ENCODE assay signal across 8 mouse cellular contexts in the genomic region with DNA sequence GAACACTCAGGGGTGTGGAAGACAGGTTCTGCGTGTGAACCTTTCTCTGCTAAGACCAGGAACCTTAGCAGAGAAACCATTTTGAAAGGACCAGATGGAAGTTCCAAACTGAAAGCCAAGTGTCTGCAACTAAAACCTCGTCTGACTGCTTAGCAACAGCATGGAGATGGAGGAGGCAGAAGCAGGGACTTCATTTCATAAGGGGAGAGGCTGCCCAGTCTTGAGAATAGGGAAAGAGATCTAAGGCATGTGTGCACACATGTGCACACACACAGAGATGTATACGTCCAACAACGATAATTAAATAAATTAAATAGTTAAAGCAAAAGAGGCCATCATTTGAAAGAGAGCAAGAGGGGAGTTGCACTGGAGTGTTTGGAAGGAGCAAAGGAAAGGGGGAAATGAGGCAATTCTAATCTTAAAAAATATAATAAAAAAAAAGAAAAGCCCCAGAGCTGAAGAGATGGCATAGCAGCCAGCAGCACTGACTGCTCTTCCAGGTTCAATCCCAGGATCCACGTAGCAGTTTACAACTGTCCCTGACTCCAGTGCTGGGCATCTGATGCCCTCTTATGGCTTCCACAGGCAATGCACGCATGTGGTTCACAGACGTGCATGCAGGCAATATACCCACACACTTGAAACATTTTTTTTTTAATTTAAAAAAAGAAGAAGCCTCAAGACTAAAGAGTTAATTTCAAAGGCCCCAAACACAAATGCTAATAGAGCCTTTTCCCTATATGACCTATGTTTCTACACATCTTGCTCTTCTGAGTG. TPM values are rescaled to one million over a fixed set of nuclear protein-coding genes. Genes with fewer than 3 reads are reported as not detected.
DNase-seq lines count a peak whose midpoint lies in the region; ATAC-seq and TF ChIP-seq lines count a peak whose summit lies in the region.

No protein-coding gene starts in this region.

- H3K4me3 ChIP-seq in ES-Bruce4 (ENCODE audit: low read depth, low read length): no peak overlapping the region
- H3K4me3 ChIP-seq in liver, postnatal 0 days (ENCODE audit: low read depth, low read length): no peak overlapping the region

- H3K9me3 ChIP-seq in ES-Bruce4 (replicated peaks; ENCODE audit: control insufficient read depth, insufficient read depth, low read length, poor library complexity, severe bottlenecking): no peaks in the 10 kb centered on the region
- H3K9me3 ChIP-seq in liver, postnatal 0 days (ENCODE audit: low read length): no peaks in the 10 kb centered on the region

- peak; percentile 34 to 40 for DNase-seq in adrenal gland, adult 18-20 months (ENCODE audit: low spot score in 2 of 2)
- DNase-seq in embryo, embryonic 11.5 days (ENCODE audit: low read depth, low spot score): peak; percentile 31
- DNase-seq in heart, postnatal 10 days: peak; percentile 65 to 74
- peak; percentile 69 to 70 for DNase-seq in kidney, postnatal 25 days
- peak; percentile 63 for DNase-seq in liver, postnatal 0 days
- peak; percentile 37 for DNase-seq in retina, adult 2 months (ENCODE audit: low read depth, low spot score)
- no peak for DNase-seq in spleen, adult 12 weeks (ENCODE audit: low spot score)

- no peak overlapping the region for H3K9ac ChIP-seq in ES-Bruce4 (ENCODE audit: low read depth, poor library complexity, severe bottlenecking)
- no peak overlapping the region for H3K9ac ChIP-seq in liver, postnatal 0 days (replicated peaks)

- H3K27me3 ChIP-seq in ES-Bruce4 (ENCODE audit: control insufficient read depth, insufficient read depth, low read length, poor library complexity, severe bottlenecking): no peaks in the 10 kb centered on the region
- H3K27me3 ChIP-seq in liver, postnatal 0 days (ENCODE audit: insufficient read depth, low read length): no peaks in the 10 kb centered on the region

- H3K4me1 ChIP-seq in ES-Bruce4 (ENCODE audit: control insufficient read depth, insufficient read depth, low read length): no peaks in the 10 kb centered on the region
- H3K4me1 ChIP-seq in liver, postnatal 0 days (ENCODE audit: insufficient read depth): peaks cover 11% of the 10 kb centered on the region

- intact Hi-C loops in heart, postnatal 10 days (cut with DNase I): loop anchor here (1.0 to 10.0 kb wide), 4 partner anchors 172 to 386 kb away; no protein-coding TSS in a partner anchor

- peak; percentile 81 for ATAC-seq in liver, postnatal 0 days

- no peak for TF ChIP-seq POLR2A in ES-Bruce4 (IDR thresholded peaks at IDR 0.05; ENCODE audit: insufficient read depth, low read length)

- no peak overlapping the region for H3K4me2 ChIP-seq in liver, postnatal 0 days (ENCODE audit: low read depth, low read length)

- no peak for TF ChIP-seq EP300 in ES-Bruce4 (IDR thresholded peaks at IDR 0.05; ENCODE audit: insufficient read depth, low read depth, low read length)
- no peak for TF ChIP-seq EP300 in liver, postnatal 0 days (IDR thresholded peaks at IDR 0.05; ENCODE audit: low read depth)

- no peaks in the 10 kb centered on the region for H3K36me3 ChIP-seq in ES-Bruce4 (ENCODE audit: control insufficient read depth, insufficient read depth, low read length, poor library complexity, severe bottlenecking)
- no peaks in the 10 kb centered on the region for H3K36me3 ChIP-seq in liver, postnatal 0 days (replicated peaks; ENCODE audit: insufficient read depth, low read length)

- H3K27ac ChIP-seq in ES-Bruce4 (ENCODE audit: insufficient read depth, low read length): no peak overlapping the region
- no peak overlapping the region for H3K27ac ChIP-seq in liver, postnatal 0 days (ENCODE audit: low read depth)

- WGBS in liver, postnatal 0 days (ENCODE audit: insufficient replicate concordance): 57% methylated on average over 7 of the region's 7 CpGs

- peak; percentile 83 for TF ChIP-seq CTCF in ES-Bruce4 (IDR thresholded peaks at IDR 0.05; ENCODE audit: low read depth, low read length)
- peak; percentile 91 for TF ChIP-seq CTCF in liver, postnatal 0 days (IDR thresholded peaks at IDR 0.05; ENCODE audit: low read depth)

RNA-seq across cellular contexts. Expression of a gene that starts 38.6 kb away (rescaled TPM):
- 19.1 and 24.7 TPM in 2 replicates for polyA plus RNA-seq in ES-Bruce4 (2011; ENCODE audit: insufficient read depth, insufficient read length, low read depth, missing spikeins)
- total RNA-seq in adrenal gland, adult 18-20 months (2021): 10 to 100 TPM in 1 of 2 experiments, 1 to 10 TPM in 1; 8.1 to 32.8 TPM
- 1 to 10 TPM; 1.1 TPM for total RNA-seq in heart, postnatal 10 days (2021)
- 2.3 and 4.0 TPM in 2 replicates for polyA plus RNA-seq in liver, postnatal 0 days (2015; fragmentation: Nextera tagmentation; extraction: Ambion mirVana)

RNA-seq across cellular contexts. Expression of a gene that starts 38.6 kb away (rescaled TPM):
- 18.0 and 20.0 TPM in 2 replicates for polyA plus RNA-seq in ES-Bruce4 (2011; ENCODE audit: insufficient read depth, insufficient read length, low read depth, missing spikeins)
- 1 to 10 TPM; 7.8 to 9.2 TPM for total RNA-seq in adrenal gland, adult 18-20 months (2021)
- 1 to 10 TPM; 5.1 to 5.6 TPM for total RNA-seq in heart, postnatal 10 days (2021)
- polyA plus RNA-seq in liver, postnatal 0 days (2015; fragmentation: Nextera tagmentation; extraction: Ambion mirVana): 49.2 and 54.7 TPM in 2 replicates

Comparison
In these comparisons a context has a peak if more than half of its experiments do, and no peak if none do; other contexts are left out.
1. RNA of a gene that starts 38.6 kb away (total RNA-seq): 8.1 to 32.8 TPM in adrenal gland, adult 18-20 months; 1.1 TPM in heart, postnatal 10 days; every median in the first group is over 4 times any median in the second.